Mouse (Mus musculus): ENCODE results near the gene Sdf4. TPM values are rescaled to one million over a fixed set of nuclear protein-coding genes. Genes with fewer than 3 reads are reported as not detected.

Gene Sdf4
- polyA plus RNA-seq, 2 experiments = 26.8 to 72.1 TPM

- peaks cover 39% of the 10 kb centered on the region for H3K36me3 ChIP-seq (replicated peaks; ENCODE audit: control insufficient read depth, insufficient read depth, low read depth)
- no peak for ATAC-seq (ENCODE audit: insufficient read depth)
- no peak overlapping the region for H3K4me3 ChIP-seq (ENCODE audit: insufficient read depth in 1 of 2, low read depth in 2 of 2, low read length in 2 of 2)
- peaks cover 15 to 22% of the 10 kb centered on the region in 2 experiments for H3K4me1 ChIP-seq (replicated peaks; ENCODE audit: control insufficient read depth in 2 of 2, insufficient read depth in 2 of 2, low read length in 1 of 2)
- no peaks in the 10 kb centered on the region for H3K9me3 ChIP-seq (ENCODE audit: control insufficient read depth, low read length)
- TF ChIP-seq CTCF (IDR thresholded peaks at IDR 0.05; ENCODE audit: low read depth) = no peak
- no peak for TF ChIP-seq EP300 (IDR thresholded peaks at IDR 0.05; ENCODE audit: low read depth)
- H3K27ac ChIP-seq = no peak overlapping the region
- no peak for DNase-seq (ENCODE audit: low read depth in 3 of 3, low spot score in 3 of 3)
- no peak overlapping the region for H3K9ac ChIP-seq (replicated peaks)
- H3K4me2 ChIP-seq (ENCODE audit: low read depth) = no peak overlapping the region
- H3K27me3 ChIP-seq (ENCODE audit: control insufficient read depth, insufficient read depth, low read length) = no peaks in the 10 kb centered on the region
Measured at GRCm38 (mm10) chr4:155947094-155947493, 45.6 kb upstream of the Sdf4 start.

GRCm38 (mm10) chr4:155955491-155955890 lies 37.2 kb upstream of the Sdf4 start:
- no peaks in the 10 kb centered on the region for H3K9me3 ChIP-seq (ENCODE audit: control insufficient read depth, low read length)
- no peak for TF ChIP-seq EP300 (IDR thresholded peaks at IDR 0.05; ENCODE audit: low read depth)
- TF ChIP-seq CTCF (IDR thresholded peaks at IDR 0.05; ENCODE audit: low read depth) = no peak
- H3K4me3 ChIP-seq (ENCODE audit: insufficient read depth in 1 of 2, low read depth in 2 of 2, low read length in 2 of 2) = no peak overlapping the region
- no peak overlapping the region for H3K27ac ChIP-seq
- ATAC-seq (ENCODE audit: insufficient read depth) (no peak), DNase-seq (ENCODE audit: low read depth in 3 of 3, low spot score in 3 of 3) (no peak)
- no peaks in the 10 kb centered on the region for H3K27me3 ChIP-seq (ENCODE audit: control insufficient read depth, insufficient read depth, low read length)
- H3K36me3 ChIP-seq (replicated peaks; ENCODE audit: control insufficient read depth, insufficient read depth, low read depth) = peaks cover 58% of the 10 kb centered on the region
- no peak overlapping the region for H3K9ac ChIP-seq (replicated peaks)
- H3K4me2 ChIP-seq (ENCODE audit: low read depth) = no peak overlapping the region
- 81% methylated on average over 6 of the region's 6 CpGs for WGBS (ENCODE audit: insufficient replicate concordance)
- H3K4me1 ChIP-seq (replicated peaks; ENCODE audit: control insufficient read depth in 2 of 2, insufficient read depth in 2 of 2, low read length in 1 of 2) = no peaks in the 10 kb centered on the region

GRCm38 (mm10) chr4:155959275-155959674 lies 33.4 kb upstream of the Sdf4 start:
- ATAC-seq (ENCODE audit: insufficient read depth) (no peak), DNase-seq (ENCODE audit: low read depth in 3 of 3, low spot score in 3 of 3) (peak; percentile 61 to 69 (median 64))
- H3K4me3 ChIP-seq (ENCODE audit: insufficient read depth in 1 of 2, low read depth in 2 of 2, low read length in 2 of 2) = no peak overlapping the region
- H3K4me1 ChIP-seq (replicated peaks; ENCODE audit: control insufficient read depth in 2 of 2, insufficient read depth in 2 of 2, low read length in 1 of 2) = peaks cover 13 to 21% of the 10 kb centered on the region in 2 experiments
- 6% methylated on average over 5 of the region's 5 CpGs for WGBS (ENCODE audit: insufficient replicate concordance)
- TF ChIP-seq EP300 (IDR thresholded peaks at IDR 0.05; ENCODE audit: low read depth) (no peak), CTCF (IDR thresholded peaks at IDR 0.05; ENCODE audit: low read depth) (peak; percentile 91)
- no peak overlapping the region for H3K9ac ChIP-seq (replicated peaks)
- no peaks in the 10 kb centered on the region for H3K27me3 ChIP-seq (ENCODE audit: control insufficient read depth, insufficient read depth, low read length)
- peaks cover 31% of the 10 kb centered on the region for H3K36me3 ChIP-seq (replicated peaks; ENCODE audit: control insufficient read depth, insufficient read depth, low read depth)
- H3K27ac ChIP-seq = no peak overlapping the region
- H3K4me2 ChIP-seq (ENCODE audit: low read depth) = no peak overlapping the region
- no peaks in the 10 kb centered on the region for H3K9me3 ChIP-seq (ENCODE audit: control insufficient read depth, low read length)

DNA sequence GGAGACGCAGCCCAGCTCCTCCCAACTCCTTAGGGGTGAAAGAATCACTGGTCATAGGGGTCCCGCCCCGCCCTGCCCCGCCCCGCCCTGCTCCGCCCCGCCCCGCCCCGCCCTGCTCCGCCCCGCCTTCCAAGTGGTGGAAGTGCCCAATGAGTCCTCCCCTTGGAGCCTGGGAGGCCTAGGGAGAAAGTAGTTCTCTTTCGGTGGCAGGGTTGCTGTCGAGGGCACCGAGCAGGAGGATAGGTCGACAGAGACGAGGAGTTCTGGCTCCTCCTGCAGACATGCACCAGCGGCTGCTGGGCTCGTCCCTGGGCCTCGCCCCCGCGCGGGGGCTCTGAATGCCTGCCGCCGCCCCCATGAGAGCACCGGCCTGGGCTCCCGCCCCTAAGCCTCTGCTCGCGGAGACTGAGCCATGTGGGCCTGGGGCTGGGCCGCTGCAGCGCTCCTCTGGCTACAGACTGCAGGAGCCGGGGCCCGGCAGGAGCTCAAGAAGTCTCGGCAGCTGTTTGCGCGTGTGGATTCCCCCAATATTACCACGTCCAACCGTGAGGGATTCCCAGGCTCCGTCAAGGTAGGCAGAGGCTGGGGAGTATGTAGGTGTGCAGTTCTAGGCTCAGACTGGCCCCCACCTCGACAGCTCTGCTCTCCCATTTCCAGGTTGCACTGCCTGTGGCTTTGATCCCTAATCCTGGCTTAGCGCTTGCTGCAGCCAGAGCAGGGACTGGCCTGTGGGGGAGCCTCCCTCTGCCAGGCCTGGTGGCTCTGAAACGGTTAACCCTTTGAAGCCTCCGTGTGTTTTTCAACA lies 30.3 kb upstream of the Sdf4 start, which contains the start of gene C1qtnf12:
TSS of gene C1qtnf12 (plus strand) at position 152 of the 805 bp plus-strand sequence.
- DNase-seq (ENCODE audit: low read depth in 3 of 3, low spot score in 3 of 3) (peak in 1 of 3 experiments; percentile 63), ATAC-seq (ENCODE audit: insufficient read depth) (peak; percentile 86)
- Histone ChIP-seq H3K4me1 (replicated peaks; ENCODE audit: control insufficient read depth in 2 of 2, insufficient read depth in 2 of 2, low read length in 1 of 2) (peaks cover 21 to 26% of the 10 kb centered on the region in 2 experiments), H3K4me2 (ENCODE audit: low read depth) (peak within 1 kb of the TSS; percentile 68), H3K27ac (peak within 1 kb of the TSS; percentile 1), H3K9me3 (ENCODE audit: control insufficient read depth, low read length) (no peaks in the 10 kb centered on the region), H3K27me3 (ENCODE audit: control insufficient read depth, insufficient read depth, low read length) (no peaks in the 10 kb centered on the region), H3K4me3 (ENCODE audit: insufficient read depth in 1 of 2, low read depth in 2 of 2, low read length in 2 of 2) (peak within 1 kb of the TSS; percentile 54 to 68), H3K36me3 (replicated peaks; ENCODE audit: control insufficient read depth, insufficient read depth, low read depth) (peaks cover 15% of the 10 kb centered on the region), H3K9ac (replicated peaks) (peak within 1 kb of the TSS; percentile 81)
- WGBS (ENCODE audit: insufficient replicate concordance) = under 1% methylated on average over 40 of the region's 42 CpGs
- TF ChIP-seq CTCF (IDR thresholded peaks at IDR 0.05; ENCODE audit: low read depth) (no peak), EP300 (IDR thresholded peaks at IDR 0.05; ENCODE audit: low read depth) (no peak)

GRCm38 (mm10) chr4:155963106-155963505 lies 29.6 kb upstream of the Sdf4 start:
- Histone ChIP-seq H3K4me3 (ENCODE audit: insufficient read depth in 1 of 2, low read depth in 2 of 2, low read length in 2 of 2) (peak overlapping the region; percentile 54 to 68), H3K9me3 (ENCODE audit: control insufficient read depth, low read length) (no peaks in the 10 kb centered on the region), H3K4me1 (replicated peaks; ENCODE audit: control insufficient read depth in 2 of 2, insufficient read depth in 2 of 2, low read length in 1 of 2) (peaks cover 21 to 29% of the 10 kb centered on the region in 2 experiments), H3K9ac (replicated peaks) (peak overlapping the region; percentile 81), H3K36me3 (replicated peaks; ENCODE audit: control insufficient read depth, insufficient read depth, low read depth) (peaks cover 8% of the 10 kb centered on the region), H3K27me3 (ENCODE audit: control insufficient read depth, insufficient read depth, low read length) (no peaks in the 10 kb centered on the region), H3K4me2 (ENCODE audit: low read depth) (peak overlapping the region; percentile 68), H3K27ac (peak overlapping the region; percentile 0)
- 36% methylated on average over 7 of the region's 7 CpGs for WGBS (ENCODE audit: insufficient replicate concordance)
- TF ChIP-seq CTCF (IDR thresholded peaks at IDR 0.05; ENCODE audit: low read depth) = no peak
- no peak for TF ChIP-seq EP300 (IDR thresholded peaks at IDR 0.05; ENCODE audit: low read depth)
- ATAC-seq (ENCODE audit: insufficient read depth) = peak; percentile 3
- DNase-seq (ENCODE audit: low read depth in 3 of 3, low spot score in 3 of 3) = no peak
